Mouse (Mus musculus): ENCODE data around the gene Syne1.

GRCm38 (mm10) chr10:5527634-5528033, 23.6 kb downstream of the Syne1 start:
- TF ChIP-seq EP300 (IDR thresholded peaks at IDR 0.05; ENCODE audit: low read depth) (no peak), CTCF (IDR thresholded peaks at IDR 0.05; ENCODE audit: low read depth) (no peak)

Data from heart, postnatal 0 days (tissue).